Mouse (Mus musculus): ENCODE data around the gene Rpl27a.

GRCm38 (mm10) chr7:109492616-109493318, 26.2 kb upstream of the Rpl27a start:
- TF ChIP-seq GATA1 (IDR thresholded peaks at IDR 0.05; ENCODE audit: low read length) (no peak), TAL1 (IDR thresholded peaks at IDR 0.05; ENCODE audit: low read length) (no peak)
